Mouse (Mus musculus): ENCODE data around the gene Ruvbl2. TPM values are rescaled to one million over a fixed set of nuclear protein-coding genes. Genes with fewer than 3 reads are reported as not detected.
A peak's percentile ranks its signal among the peaks of the same experiment; 100 is the strongest.
"Not testable (repeated sequence)": the region's sequence is repeated elsewhere in the genome, so short reads cannot be mapped to it uniquely, and the experiment has no call there.

Gene Ruvbl2
- polyA plus RNA-seq, 1 experiment from 2014 or later = 222 TPM

DNA sequence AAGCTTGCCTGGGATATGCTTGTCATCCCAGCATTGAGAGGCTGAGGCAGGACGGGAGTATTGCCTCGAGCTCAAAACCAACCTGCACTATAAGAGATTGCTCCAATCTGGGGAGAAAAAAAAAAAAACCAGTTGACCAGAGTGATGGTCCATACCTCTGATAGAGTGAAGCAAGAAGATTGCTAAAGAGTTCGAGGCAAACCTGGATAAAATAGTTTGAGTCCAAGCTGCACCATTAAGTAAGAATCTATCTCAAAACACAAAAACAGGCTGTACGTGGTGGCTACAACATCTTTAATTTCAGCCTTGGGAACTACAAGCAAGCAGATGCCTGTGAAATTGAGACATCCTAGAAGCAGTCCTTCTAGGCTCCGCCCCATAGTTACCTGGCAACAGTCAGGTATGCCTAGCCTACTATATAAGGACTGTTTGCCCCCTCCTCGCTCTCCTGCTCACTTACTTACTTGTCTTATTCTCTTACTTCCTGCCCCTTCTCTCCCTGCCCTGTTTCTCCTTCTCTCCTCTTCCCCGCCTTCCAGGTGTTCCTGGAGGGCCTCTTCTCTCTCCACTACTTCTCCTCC, 29.3 kb upstream of the Ruvbl2 start:
- H3K4me3 ChIP-seq = peak overlapping the region; percentile 90
- WGBS = 32% methylated on average over 7 of the region's 7 CpGs
- peaks cover 35% of the 10 kb centered on the region for H3K36me3 ChIP-seq
- peak overlapping the region; percentile 94 for H3K27ac ChIP-seq (replicated peaks)
- DNase-seq (ENCODE audit: low spot score) = no peak
- H3K27me3 ChIP-seq (ENCODE audit: low read depth, poor library complexity, severe bottlenecking) = no peaks in the 10 kb centered on the region
- no peaks in the 10 kb centered on the region for H3K9me3 ChIP-seq (replicated peaks)
- H3K4me1 ChIP-seq = peaks cover 30% of the 10 kb centered on the region

DNA sequence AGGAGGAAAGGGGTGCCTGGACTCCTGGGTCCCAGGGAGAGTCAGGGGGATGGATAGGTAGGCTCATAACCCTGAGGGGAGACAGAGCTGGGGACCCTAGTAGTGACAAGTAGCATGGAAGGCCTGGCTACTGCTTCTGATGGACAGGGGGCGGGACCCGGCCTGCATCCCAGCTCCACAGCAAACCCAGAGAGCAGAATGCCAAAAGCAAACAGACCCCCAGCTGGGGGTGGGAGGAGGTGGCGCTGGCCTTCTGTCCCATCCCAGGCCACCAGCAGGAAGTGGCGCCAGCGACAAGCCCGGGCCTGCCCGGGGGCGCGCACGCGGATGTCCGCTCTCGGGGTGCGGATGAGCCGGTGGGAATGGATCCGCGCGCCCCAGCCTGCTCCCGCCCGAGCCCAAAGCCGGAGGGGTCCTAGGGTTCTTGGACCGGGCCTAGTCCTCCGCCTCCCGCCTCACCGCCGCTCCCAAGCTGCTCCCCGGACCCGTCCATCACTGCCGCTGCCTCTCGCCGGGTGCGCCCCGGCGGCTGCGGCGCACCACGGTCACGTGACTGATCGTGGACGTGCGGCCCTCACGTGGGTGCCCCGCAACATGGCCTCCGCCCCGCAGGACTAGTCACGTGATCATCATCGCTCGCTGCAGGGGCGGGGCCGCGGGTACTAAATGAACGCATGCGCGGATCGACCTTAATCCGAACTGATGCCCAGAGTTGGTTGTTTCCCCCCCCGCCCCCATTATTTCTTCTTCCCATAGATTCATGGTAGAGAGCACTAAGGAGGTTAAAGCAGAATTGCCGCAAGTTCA, 28.6 kb upstream of the Ruvbl2 start, which contains the start of gene Bax:
Gene Bax, minus strand, starts transcription at position 616 of the 807 bp plus-strand sequence.
- DNase-seq (ENCODE audit: low spot score) = peak; percentile 96
- no peaks in the 10 kb centered on the region for H3K27me3 ChIP-seq (ENCODE audit: low read depth, poor library complexity, severe bottlenecking)
- peak within 1 kb of the TSS; percentile 94 for H3K27ac ChIP-seq (replicated peaks)
- H3K36me3 ChIP-seq = peaks cover 42% of the 10 kb centered on the region
- under 1% methylated on average over 58 of the region's 58 CpGs for WGBS
- no peaks in the 10 kb centered on the region for H3K9me3 ChIP-seq (replicated peaks)
- H3K4me3 ChIP-seq = peak within 1 kb of the TSS; percentile 90
- H3K4me1 ChIP-seq = peaks cover 34% of the 10 kb centered on the region

DNA sequence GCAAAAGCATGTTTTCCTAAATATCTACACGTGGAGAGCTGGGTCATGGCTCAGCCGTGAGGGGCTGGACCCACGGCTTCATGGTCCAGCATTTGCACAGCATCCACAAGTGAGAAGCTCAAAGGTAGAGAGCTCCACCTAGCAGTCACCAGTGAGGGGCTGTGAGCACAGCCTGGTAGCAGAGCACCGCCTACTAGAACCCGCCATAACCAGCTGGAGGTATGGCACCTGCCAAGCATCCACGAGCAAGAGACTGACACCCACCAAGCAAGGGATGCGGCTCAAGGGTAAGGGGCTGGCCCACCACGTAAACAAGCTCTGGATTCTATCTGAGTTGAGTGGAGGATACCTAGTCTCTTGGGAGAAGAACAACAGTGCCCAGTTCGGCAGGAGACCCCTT, 27.7 kb upstream of the Ruvbl2 start:
- Histone ChIP-seq H3K36me3 (peaks cover 51% of the 10 kb centered on the region), H3K4me1 (peaks cover 39% of the 10 kb centered on the region), H3K27me3 (ENCODE audit: low read depth, poor library complexity, severe bottlenecking) (no peaks in the 10 kb centered on the region), H3K27ac (replicated peaks) (peak overlapping the region; percentile 94), H3K9me3 (replicated peaks) (no peaks in the 10 kb centered on the region), H3K4me3 (peak overlapping the region; percentile 90)
- no peak for DNase-seq (ENCODE audit: low spot score)
- 87% methylated on average over 9 of the region's 9 CpGs for WGBS

DNA sequence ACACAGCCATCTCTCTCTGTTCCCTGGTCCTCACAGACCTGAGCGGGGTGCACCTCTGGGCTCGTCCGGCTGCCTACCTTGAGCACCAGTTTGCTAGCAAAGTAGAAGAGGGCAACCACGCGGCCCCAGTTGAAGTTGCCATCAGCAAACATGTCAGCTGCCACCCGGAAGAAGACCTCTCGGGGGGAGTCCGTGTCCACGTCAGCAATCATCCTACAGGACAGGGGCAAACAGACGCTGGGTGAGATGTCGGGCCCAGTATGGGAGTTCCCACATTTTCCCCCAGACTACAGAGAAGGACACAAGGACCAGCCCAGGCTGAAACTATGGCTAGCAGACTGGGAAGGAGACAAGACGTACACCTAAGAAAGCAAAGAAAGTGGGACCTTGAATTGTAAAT, 27.2 kb upstream of the Ruvbl2 start:
- H3K27me3 ChIP-seq (ENCODE audit: low read depth, poor library complexity, severe bottlenecking) = no peaks in the 10 kb centered on the region
- H3K4me3 ChIP-seq = peak overlapping the region; percentile 90
- H3K36me3 ChIP-seq = peaks cover 51% of the 10 kb centered on the region
- no peak overlapping the region for H3K27ac ChIP-seq (replicated peaks)
- peaks cover 44% of the 10 kb centered on the region for H3K4me1 ChIP-seq
- DNase-seq (ENCODE audit: low spot score) = no peak
- 96% methylated on average over 12 of the region's 12 CpGs for WGBS
- H3K9me3 ChIP-seq (replicated peaks) = no peaks in the 10 kb centered on the region

DNA sequence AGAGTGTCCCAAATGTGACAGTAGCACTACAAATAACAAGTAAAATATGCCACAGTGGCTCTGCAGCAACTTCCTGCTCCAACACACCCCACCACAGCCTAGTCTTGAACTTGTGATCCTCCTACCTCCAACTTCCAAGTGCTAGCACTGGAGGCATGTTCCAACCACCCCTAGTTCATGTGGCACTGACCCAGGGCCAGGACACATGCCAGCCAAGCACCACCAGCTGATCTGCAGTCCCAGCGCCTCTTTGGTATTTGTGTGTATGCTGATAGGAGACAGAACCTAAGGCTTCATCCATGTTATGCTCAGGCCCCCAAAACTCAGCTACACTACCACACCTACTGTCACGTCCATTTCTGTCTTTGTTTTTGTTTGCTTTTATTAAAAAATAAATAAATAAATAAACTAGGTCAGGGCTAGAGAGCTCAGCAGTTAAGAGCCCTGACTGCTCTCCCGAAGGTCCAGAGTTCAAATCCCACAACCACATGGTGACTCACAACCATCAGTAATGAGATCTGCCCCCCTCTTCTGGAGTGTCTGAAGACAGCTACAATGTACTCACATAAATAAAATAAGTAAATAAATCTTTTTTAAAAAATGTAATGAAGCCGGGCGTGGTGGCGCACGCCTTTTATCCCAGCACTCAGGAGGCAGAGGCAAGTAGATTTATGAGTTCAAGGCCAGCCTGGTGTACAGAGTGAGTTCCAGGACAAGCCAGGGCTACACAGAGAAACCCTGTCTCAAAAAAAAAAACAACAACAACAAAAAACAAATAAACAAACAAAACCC, 26.3 kb upstream of the Ruvbl2 start:
- H3K27ac ChIP-seq (replicated peaks) = no peak overlapping the region
- peaks cover 47% of the 10 kb centered on the region for H3K4me1 ChIP-seq
- no peaks in the 10 kb centered on the region for H3K9me3 ChIP-seq (replicated peaks)
- no peak overlapping the region for H3K4me3 ChIP-seq
- 97% methylated on average over 7 of the region's 7 CpGs for whole genome bisulfite sequencing
- no peaks in the 10 kb centered on the region for H3K27me3 ChIP-seq (ENCODE audit: low read depth, poor library complexity, severe bottlenecking)
- no peak for DNase-seq (ENCODE audit: low spot score)
- H3K36me3 ChIP-seq = peaks cover 51% of the 10 kb centered on the region

DNA sequence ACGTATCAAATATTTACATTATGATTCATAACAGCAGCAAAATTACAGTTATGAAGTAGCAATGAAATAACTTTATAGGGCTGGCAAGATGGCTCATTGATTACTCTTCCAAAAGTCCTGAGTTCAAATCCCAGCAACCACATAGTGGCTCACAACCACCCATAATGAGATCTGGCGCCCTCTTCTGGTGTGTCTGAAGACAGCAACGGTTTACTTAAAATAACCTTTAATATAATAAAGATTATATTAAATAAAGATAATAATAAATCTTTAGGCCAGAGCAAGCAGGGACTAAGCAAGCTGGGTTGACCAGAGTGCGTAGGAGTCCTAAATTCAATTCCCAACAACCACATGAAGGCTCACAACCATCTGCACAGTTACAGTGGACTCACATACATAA, 25.0 kb upstream of the Ruvbl2 start:
- WGBS = 78% methylated on average over 4 of the region's 4 CpGs
- not testable (repeated sequence) for DNase-seq (ENCODE audit: low spot score); H3K9me3 ChIP-seq (replicated peaks); H3K27ac ChIP-seq (replicated peaks); H3K4me3 ChIP-seq; H3K27me3 ChIP-seq (ENCODE audit: low read depth, poor library complexity, severe bottlenecking)
- peaks cover 56% of the 10 kb centered on the region for H3K4me1 ChIP-seq
- H3K36me3 ChIP-seq = peaks cover 60% of the 10 kb centered on the region

DNA sequence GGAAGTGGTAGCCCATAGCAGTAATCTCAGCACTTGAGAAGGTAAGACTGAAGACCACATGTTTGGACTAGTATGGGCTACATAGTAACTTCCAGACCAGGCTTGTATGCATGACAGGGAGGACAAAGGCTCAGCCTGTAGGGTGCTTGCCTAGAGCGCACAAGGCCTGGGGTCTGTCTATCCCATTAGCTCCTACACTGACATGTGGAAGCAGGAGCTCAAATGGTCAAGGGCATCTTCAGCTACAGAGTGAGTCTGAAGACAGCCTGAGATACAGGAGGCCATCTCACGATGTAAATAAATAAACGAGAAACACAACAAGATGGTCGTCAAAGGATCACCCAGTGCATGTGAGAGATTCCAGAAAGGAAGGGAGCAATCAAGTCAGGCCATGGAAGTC, 24.4 kb upstream of the Ruvbl2 start:
- Histone ChIP-seq H3K36me3 (peaks cover 66% of the 10 kb centered on the region), H3K4me1 (peaks cover 58% of the 10 kb centered on the region)
- WGBS = 90% methylated on average over 4 of the region's 4 CpGs

DNA sequence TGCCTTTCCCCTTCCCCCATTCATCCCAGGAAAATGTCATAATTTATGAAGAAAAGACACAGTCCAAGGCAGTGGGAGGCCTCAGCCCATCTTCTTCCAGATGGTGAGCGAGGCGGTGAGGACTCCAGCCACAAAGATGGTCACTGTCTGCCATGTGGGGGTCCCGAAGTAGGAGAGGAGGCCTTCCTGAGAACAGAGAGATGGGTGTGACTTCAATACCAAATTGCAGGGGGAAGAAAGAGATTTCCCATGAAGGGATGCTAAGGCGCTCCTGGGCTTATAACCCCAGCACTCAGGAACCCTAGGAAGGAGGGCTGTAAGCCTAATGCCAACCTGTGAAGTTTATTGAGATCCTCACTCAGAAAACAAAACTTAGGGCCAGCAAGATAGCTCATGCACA, 23.9 kb upstream of the Ruvbl2 start:
- Histone ChIP-seq H3K9me3 (replicated peaks) (no peaks in the 10 kb centered on the region), H3K4me3 (no peak overlapping the region; the same call in 1 of the 2 replicates), H3K4me1 (peaks cover 60% of the 10 kb centered on the region), H3K27ac (replicated peaks) (peak overlapping the region; percentile 91), H3K27me3 (ENCODE audit: low read depth, poor library complexity, severe bottlenecking) (no peaks in the 10 kb centered on the region), H3K36me3 (peaks cover 71% of the 10 kb centered on the region)
- 94% methylated on average over 4 of the region's 4 CpGs for WGBS
- DNase-seq (ENCODE audit: low spot score) = no peak

More for the DNA sequence above, 24.4 kb upstream of the Ruvbl2 start:
- Histone ChIP-seq H3K4me3 (no peak overlapping the region), H3K9me3 (replicated peaks) (no peaks in the 10 kb centered on the region), H3K27ac (replicated peaks) (no peak overlapping the region), H3K27me3 (ENCODE audit: low read depth, poor library complexity, severe bottlenecking) (no peaks in the 10 kb centered on the region)
- DNase-seq (ENCODE audit: low spot score) = no peak

DNA sequence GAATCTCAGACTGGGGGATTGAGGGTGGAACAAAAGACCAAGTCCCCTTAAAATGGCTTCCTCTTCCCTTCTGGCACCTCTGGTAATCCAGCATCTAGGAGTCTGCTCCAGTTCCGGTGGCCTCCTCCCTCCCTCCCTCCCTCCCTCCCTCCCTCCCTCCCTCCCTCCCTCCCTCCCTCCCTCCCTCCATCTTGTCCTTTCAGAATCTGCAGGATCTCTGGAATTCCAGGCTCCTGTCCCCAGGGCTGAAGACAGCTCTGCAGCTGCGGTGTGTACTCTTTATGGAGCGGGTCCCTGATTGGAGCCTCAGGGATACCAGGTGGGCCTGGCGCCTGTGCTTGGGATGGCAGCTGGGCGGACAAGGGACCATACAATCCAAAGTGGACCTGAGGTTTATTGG, 23.4 kb upstream of the Ruvbl2 start:
- H3K36me3 ChIP-seq = peaks cover 76% of the 10 kb centered on the region
- H3K4me3 ChIP-seq = peak overlapping the region; percentile 71; the same call in 1 of the 2 replicates
- WGBS = 90% methylated on average over 4 of the region's 5 CpGs

DNA sequence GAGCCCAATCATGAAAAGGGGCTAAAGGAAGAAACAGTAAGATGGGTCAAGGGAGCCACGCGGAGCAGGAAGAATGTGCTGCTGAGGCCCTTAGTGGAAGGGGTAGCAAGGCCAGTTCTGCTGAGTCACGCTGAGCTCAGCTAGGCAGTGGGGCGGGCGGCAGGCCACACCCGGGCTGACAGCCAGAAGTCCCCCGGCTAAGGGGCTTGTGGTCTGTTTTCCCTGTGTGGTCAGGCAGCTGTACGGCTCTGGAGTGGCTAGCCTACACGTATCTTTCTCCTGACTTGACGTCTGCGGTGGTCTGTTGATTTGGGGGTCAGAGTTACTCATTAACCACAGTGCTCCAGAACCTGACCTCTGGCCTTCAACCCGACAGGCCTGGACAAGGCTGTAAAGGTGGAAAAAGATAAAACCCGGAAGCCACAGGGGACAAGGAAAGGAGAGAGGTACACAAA, 23.0 kb upstream of the Ruvbl2 start:
- H3K9me3 ChIP-seq (replicated peaks) = no peaks in the 10 kb centered on the region
- peaks cover 55% of the 10 kb centered on the region for H3K4me1 ChIP-seq
- H3K36me3 ChIP-seq = peaks cover 80% of the 10 kb centered on the region
- H3K4me3 ChIP-seq = peak overlapping the region; percentile 71
- no peaks in the 10 kb centered on the region for H3K27me3 ChIP-seq (ENCODE audit: low read depth, poor library complexity, severe bottlenecking)
- peak overlapping the region; percentile 91 for H3K27ac ChIP-seq (replicated peaks)
- WGBS = 51% methylated on average over 13 of the region's 13 CpGs
- peak; percentile 45 for DNase-seq (ENCODE audit: low spot score)

More for the DNA sequence above, 23.4 kb upstream of the Ruvbl2 start:
- Histone ChIP-seq H3K4me1 (peaks cover 60% of the 10 kb centered on the region), H3K9me3 (replicated peaks) (no peaks in the 10 kb centered on the region), H3K27ac (replicated peaks) (peak overlapping the region; percentile 91), H3K27me3 (ENCODE audit: low read depth, poor library complexity, severe bottlenecking) (no peaks in the 10 kb centered on the region)
- no peak for DNase-seq (ENCODE audit: low spot score)

DNA sequence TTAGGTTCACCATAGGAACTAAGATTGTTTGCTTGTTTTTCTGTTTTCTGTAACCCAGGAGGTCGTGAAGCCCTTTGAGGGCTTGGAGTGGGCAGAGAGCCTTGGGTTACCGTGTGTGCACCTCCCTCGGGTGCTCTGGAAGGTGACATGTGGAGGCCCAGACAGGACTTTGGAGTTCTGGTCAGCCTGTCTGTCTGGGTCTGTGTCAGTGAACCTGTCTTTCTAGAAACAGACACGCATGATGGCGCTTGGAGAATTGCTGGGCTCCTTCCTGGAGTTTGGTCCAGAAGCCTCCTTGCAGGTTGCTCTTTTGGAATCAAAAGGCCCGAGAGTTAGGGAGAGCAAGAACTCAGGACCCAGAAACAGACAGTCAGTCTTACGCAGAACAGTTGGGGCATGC, 22.5 kb upstream of the Ruvbl2 start:
- H3K4me1 ChIP-seq = peaks cover 50% of the 10 kb centered on the region
- no peaks in the 10 kb centered on the region for H3K27me3 ChIP-seq (ENCODE audit: low read depth, poor library complexity, severe bottlenecking)
- H3K9me3 ChIP-seq (replicated peaks) = no peaks in the 10 kb centered on the region
- H3K36me3 ChIP-seq = peaks cover 82% of the 10 kb centered on the region
- H3K4me3 ChIP-seq = peak overlapping the region; percentile 71
- peak overlapping the region; percentile 91 for H3K27ac ChIP-seq (replicated peaks)
- 79% methylated on average over 7 of the region's 7 CpGs for WGBS
- DNase-seq (ENCODE audit: low spot score) = no peak

DNA sequence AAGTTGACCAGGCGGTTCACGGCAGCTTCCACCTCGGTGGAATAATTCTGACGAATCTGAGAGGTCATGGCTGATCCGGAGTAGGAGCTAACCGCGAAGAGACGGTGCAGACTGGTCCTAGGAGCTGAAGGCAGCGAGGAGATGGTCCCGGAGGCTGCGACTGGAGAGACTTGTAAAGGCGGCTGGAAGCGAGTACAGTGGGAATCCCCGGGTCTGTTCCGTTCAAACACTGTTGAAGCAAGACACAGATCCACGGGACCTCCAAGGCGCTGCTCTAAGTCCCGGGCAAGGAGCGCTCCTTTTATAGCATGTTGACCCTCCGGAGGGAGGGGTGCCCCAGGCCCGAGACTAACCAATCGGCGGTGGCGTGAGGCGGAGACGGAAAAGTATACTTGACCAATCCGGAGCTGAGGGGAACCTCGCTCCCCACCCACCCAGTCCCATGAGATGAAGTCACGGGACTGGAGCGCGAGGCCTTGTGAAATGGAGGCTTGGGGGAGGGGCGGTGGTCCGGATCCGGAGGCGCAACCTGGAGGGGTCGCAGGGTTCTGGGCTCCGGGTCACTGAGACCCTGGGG, 21.8 kb upstream of the Ruvbl2 start, which contains the start of gene Ftl1:
Gene Ftl1, minus strand, starts transcription at position 321 of the 577 bp plus-strand sequence.
- H3K27me3 ChIP-seq (ENCODE audit: low read depth, poor library complexity, severe bottlenecking); H3K9me3 ChIP-seq (replicated peaks): not testable (repeated sequence)
- Histone ChIP-seq H3K4me3 (peak within 1 kb of the TSS; percentile 71), H3K27ac (replicated peaks) (peak within 1 kb of the TSS; percentile 91), H3K4me1 (peaks cover 44% of the 10 kb centered on the region), H3K36me3 (peaks cover 82% of the 10 kb centered on the region)
- DNase-seq (ENCODE audit: low spot score) = peak; percentile 98
- 0% methylated on average over 34 of the region's 37 CpGs for WGBS

All from midbrain, embryonic 10.5 days (tissue).